ENCODE assay signal across 12 mouse cellular contexts in the genomic region with DNA sequence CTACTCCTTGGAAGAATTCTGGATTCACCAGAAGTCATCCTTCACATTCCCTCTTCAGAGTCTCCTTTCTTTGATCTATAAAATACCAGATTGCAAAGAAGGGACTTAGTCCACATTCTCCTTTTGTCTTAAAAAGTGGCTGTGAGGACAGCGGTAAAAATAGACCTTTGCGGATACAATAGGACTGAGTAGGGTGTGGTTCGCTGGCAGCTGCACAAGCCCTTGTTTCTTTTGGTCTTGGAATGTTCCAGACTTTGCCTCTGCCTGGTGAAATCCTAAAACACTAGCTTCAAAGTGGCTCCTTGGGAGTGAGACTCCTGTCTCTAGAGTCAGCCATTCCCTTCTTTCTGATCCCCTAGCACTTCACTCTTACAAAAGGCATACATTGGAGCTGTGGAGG. TPM values are rescaled to one million over a fixed set of nuclear protein-coding genes. Genes with fewer than 3 reads are reported as not detected.
DNase-seq lines count a peak whose midpoint lies in the region; ATAC-seq and TF ChIP-seq lines count a peak whose summit lies in the region.
"Had no signal": no experiment of that assay in that cellular context is flagged by ENCODE, and none has a peak within 500 bp of the region (broad histone marks: within the 10 kb centered on the region; RNA-seq: fewer than 3 reads in every experiment).

No protein-coding gene starts in this region.

- peak overlapping the region; percentile 88 for H3K27ac ChIP-seq in gastrocnemius, adult 2 months
- H3K27ac ChIP-seq in heart, embryonic 16.5 days (ENCODE audit: low read length) = peak overlapping the region; percentile 75
- peak overlapping the region; percentile 9; the same call in 1 of the 2 replicates for H3K27ac ChIP-seq in lung, embryonic 16.5 days (ENCODE audit: low read length)
- H3K27ac ChIP-seq in liver, postnatal 0 days (ENCODE audit: low read depth) = no peak overlapping the region
- H3K27ac ChIP-seq in midbrain, embryonic 11.5 days (ENCODE audit: low read depth, low read length) = no peak overlapping the region
- H3K27ac ChIP-seq: intestine, embryonic 15.5 days; neural tube, embryonic 12.5 days had no signal

- TF ChIP-seq EP300 in liver, postnatal 0 days (IDR thresholded peaks at IDR 0.05; ENCODE audit: low read depth) = no peak

- no peak overlapping the region for H3K9ac ChIP-seq in heart, embryonic 16.5 days (ENCODE audit: low read length)
- no peak overlapping the region for H3K9ac ChIP-seq in lung, embryonic 16.5 days (ENCODE audit: low read length)
- H3K9ac ChIP-seq in liver, postnatal 0 days (replicated peaks) = no peak overlapping the region
- H3K9ac ChIP-seq in midbrain, embryonic 11.5 days (ENCODE audit: low read length) = no peak overlapping the region
- H3K9ac ChIP-seq: intestine, embryonic 15.5 days; neural tube, embryonic 12.5 days had no signal

- no peaks in the 10 kb centered on the region for H3K9me3 ChIP-seq in heart, embryonic 16.5 days (replicated peaks; ENCODE audit: control insufficient read depth, low read length)
- no peaks in the 10 kb centered on the region for H3K9me3 ChIP-seq in lung, embryonic 16.5 days (ENCODE audit: control insufficient read depth, low read length)
- no peaks in the 10 kb centered on the region for H3K9me3 ChIP-seq in liver, postnatal 0 days (ENCODE audit: low read length)
- no peaks in the 10 kb centered on the region for H3K9me3 ChIP-seq in midbrain, embryonic 11.5 days (ENCODE audit: control insufficient read depth, low read length)
- H3K9me3 ChIP-seq: intestine, embryonic 15.5 days; neural tube, embryonic 12.5 days had no signal

- H3K36me3 ChIP-seq in heart, embryonic 16.5 days (ENCODE audit: control insufficient read depth, insufficient read depth) = no peaks in the 10 kb centered on the region
- H3K36me3 ChIP-seq in lung, embryonic 16.5 days (ENCODE audit: control insufficient read depth, insufficient read depth, low read length) = no peaks in the 10 kb centered on the region
- no peaks in the 10 kb centered on the region for H3K36me3 ChIP-seq in liver, postnatal 0 days (replicated peaks; ENCODE audit: insufficient read depth, low read length)
- H3K36me3 ChIP-seq in midbrain, embryonic 11.5 days (ENCODE audit: control insufficient read depth, insufficient read depth, low read length) = no peaks in the 10 kb centered on the region
- H3K36me3 ChIP-seq: intestine, embryonic 15.5 days; neural tube, embryonic 12.5 days had no signal

- no peak overlapping the region for H3K4me2 ChIP-seq in heart, embryonic 16.5 days (ENCODE audit: low read depth, low read length)
- H3K4me2 ChIP-seq in lung, embryonic 16.5 days (ENCODE audit: low read depth, low read length) = no peak overlapping the region
- no peak overlapping the region for H3K4me2 ChIP-seq in liver, postnatal 0 days (ENCODE audit: low read depth, low read length)
- H3K4me2 ChIP-seq in midbrain, embryonic 11.5 days = no peak overlapping the region
- H3K4me2 ChIP-seq: intestine, embryonic 15.5 days; neural tube, embryonic 12.5 days had no signal

- peak; percentile 54 for DNase-seq in gastrocnemius, adult 2 months
- no peak for DNase-seq in gastrocnemius, postnatal 4 days (ENCODE audit: low spot score in 2 of 2)
- DNase-seq in NIH3T3 (ENCODE audit: low read depth) = peak; percentile 14
- DNase-seq in thymus, postnatal 25 days = no peak
- DNase-seq in liver, postnatal 0 days = no peak
- no peak for DNase-seq in midbrain, embryonic 11.5 days (ENCODE audit: low spot score, missing footprints)
- DNase-seq: thymus, adult 2 months had no signal

- H3K27me3 ChIP-seq in heart, embryonic 16.5 days (ENCODE audit: control insufficient read depth, insufficient read depth, low read length) = no peaks in the 10 kb centered on the region
- H3K27me3 ChIP-seq in lung, embryonic 16.5 days (ENCODE audit: control insufficient read depth, insufficient read depth, low read depth, low read length) = no peaks in the 10 kb centered on the region
- H3K27me3 ChIP-seq in liver, postnatal 0 days (ENCODE audit: insufficient read depth, low read length) = no peaks in the 10 kb centered on the region
- no peaks in the 10 kb centered on the region for H3K27me3 ChIP-seq in midbrain, embryonic 11.5 days (ENCODE audit: control insufficient read depth, insufficient read depth, low read length)
- H3K27me3 ChIP-seq: intestine, embryonic 15.5 days; neural tube, embryonic 12.5 days had no signal

- H3K4me1 ChIP-seq in heart, embryonic 16.5 days (ENCODE audit: control insufficient read depth, insufficient read depth, low read length) = peaks cover 17% of the 10 kb centered on the region; the same call in 1 of the 2 replicates
- peaks cover 3% of the 10 kb centered on the region; the same call in 1 of the 2 replicates for H3K4me1 ChIP-seq in lung, embryonic 16.5 days (replicated peaks; ENCODE audit: control insufficient read depth, insufficient read depth, low read length)
- no peaks in the 10 kb centered on the region for H3K4me1 ChIP-seq in liver, postnatal 0 days (ENCODE audit: insufficient read depth)
- H3K4me1 ChIP-seq in midbrain, embryonic 11.5 days (ENCODE audit: control insufficient read depth, insufficient read depth, low read length) = no peaks in the 10 kb centered on the region
- H3K4me1 ChIP-seq: intestine, embryonic 15.5 days; neural tube, embryonic 12.5 days had no signal

- intact Hi-C loops in gastrocnemius, adult 2 months (cut with DNase I) = no loop called here

- WGBS in heart, embryonic 16.5 days = 46% methylated on average over 3 of the region's 3 CpGs
- 68% methylated on average over 3 of the region's 3 CpGs for WGBS in lung, embryonic 16.5 days
- 76% methylated on average over 3 of the region's 3 CpGs for WGBS in liver, postnatal 0 days (ENCODE audit: insufficient replicate concordance)
- WGBS in midbrain, embryonic 11.5 days = 85% methylated on average over 3 of the region's 3 CpGs

- no peak; the same call in 1 of the 2 replicates for ATAC-seq in heart, embryonic 16.5 days (replicated peaks; ENCODE audit: extremely low read depth, insufficient read depth, low FRiP score)
- no peak for ATAC-seq in lung, embryonic 16.5 days (ENCODE audit: low read depth)
- no peak for ATAC-seq in liver, postnatal 0 days
- no peak for ATAC-seq in midbrain, embryonic 11.5 days (ENCODE audit: low FRiP score)
- ATAC-seq: forebrain, embryonic 14.5 days; intestine, embryonic 15.5 days had no signal

- TF ChIP-seq CTCF in gastrocnemius, adult 2 months (IDR thresholded peaks at IDR 0.05) = no peak
- TF ChIP-seq CTCF in liver, postnatal 0 days (IDR thresholded peaks at IDR 0.05; ENCODE audit: low read depth) = no peak

- peak overlapping the region; percentile 19; the same call in 1 of the 2 replicates for H3K4me3 ChIP-seq in gastrocnemius, adult 2 months
- no peak overlapping the region for H3K4me3 ChIP-seq in heart, embryonic 16.5 days (ENCODE audit: low read length)
- H3K4me3 ChIP-seq in lung, embryonic 16.5 days (ENCODE audit: low read length) = no peak overlapping the region
- H3K4me3 ChIP-seq in liver, postnatal 0 days (ENCODE audit: low read depth, low read length) = no peak overlapping the region
- no peak overlapping the region for H3K4me3 ChIP-seq in midbrain, embryonic 11.5 days (ENCODE audit: low read depth, low read length)
- H3K4me3 ChIP-seq: intestine, embryonic 15.5 days; neural tube, embryonic 12.5 days had no signal

RNA-seq across cellular contexts. Expression of gene Mkln1, which starts 27.4 kb away (rescaled TPM):
- 100 to 1,000 TPM; 151 to 170 TPM for total RNA-seq in gastrocnemius, adult 2 months (2021)
- total RNA-seq in gastrocnemius, postnatal 4 days (2021) = 100 to 1,000 TPM; 108 to 129 TPM
- polyA plus RNA-seq in heart, embryonic 16.5 days (2015; fragmentation: Nextera tagmentation; extraction: Ambion mirVana) = 214 and 228 TPM in 2 replicates
- 217 and 220 TPM in 2 replicates for polyA plus RNA-seq in lung, embryonic 16.5 days (2015; fragmentation: Nextera tagmentation; extraction: Ambion mirVana)
- polyA plus RNA-seq in liver, postnatal 0 days (2015; fragmentation: Nextera tagmentation; extraction: Ambion mirVana) = 95.7 and 103 TPM in 2 replicates
- 217 and 249 TPM in 2 replicates for polyA plus RNA-seq in midbrain, embryonic 11.5 days (2014; fragmentation: Nextera tagmentation; extraction: Ambion mirVana)

Comparison
In these comparisons a context has a peak if more than half of its experiments do, and no peak if none do; other contexts are left out.
1. DNase-seq: peak in gastrocnemius, adult 2 months (single experiment) and NIH3T3 (single experiment); none in gastrocnemius, postnatal 4 days (0 of 2), thymus, postnatal 25 days (single experiment), liver, postnatal 0 days (single experiment) and midbrain, embryonic 11.5 days (single experiment).
2. H3K27ac ChIP-seq: peak in gastrocnemius, adult 2 months (single experiment), heart, embryonic 16.5 days (single experiment) and lung, embryonic 16.5 days (single experiment); none in liver, postnatal 0 days (single experiment) and midbrain, embryonic 11.5 days (single experiment).